ENCODE assay signal across 20 mouse cellular contexts in the genomic region with DNA sequence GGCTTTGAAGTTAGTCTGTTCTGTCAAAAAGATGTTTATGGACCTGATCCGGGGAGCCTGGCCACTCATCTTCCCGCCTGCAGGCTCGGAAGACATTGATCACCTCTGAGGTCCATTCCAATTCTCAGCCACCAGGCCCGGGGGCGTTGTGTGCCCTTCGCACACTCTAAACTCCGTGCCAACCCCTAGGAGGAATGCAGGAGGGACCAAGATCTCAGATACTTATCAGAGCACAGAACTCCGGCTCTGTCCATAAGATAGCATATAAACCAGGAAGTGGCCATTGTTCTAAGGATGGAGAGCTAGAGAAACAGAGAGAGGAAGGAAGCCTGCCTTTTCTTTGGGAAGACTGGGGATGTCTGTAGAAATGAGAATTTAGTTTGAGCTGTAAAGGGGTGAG. TPM values are rescaled to one million over a fixed set of nuclear protein-coding genes. Genes with fewer than 3 reads are reported as not detected.
DNase-seq lines count a peak whose midpoint lies in the region; ATAC-seq and TF ChIP-seq lines count a peak whose summit lies in the region.
"Had no signal": no experiment of that assay in that cellular context is flagged by ENCODE, and none has a peak within 500 bp of the region (broad histone marks: within the 10 kb centered on the region; RNA-seq: fewer than 3 reads in every experiment).

No protein-coding gene starts in this region.

- 58% methylated on average over 8 of the region's 8 CpGs for WGBS in lung, embryonic 16.5 days
- 44% methylated on average over 8 of the region's 8 CpGs for WGBS in lung, postnatal 0 days

- H3K27me3 ChIP-seq in lung, embryonic 16.5 days (ENCODE audit: control insufficient read depth, insufficient read depth, low read depth, low read length), result no peaks in the 10 kb centered on the region; the same call in 1 of the 2 replicates
- H3K27me3 ChIP-seq in lung, postnatal 0 days (replicated peaks; ENCODE audit: insufficient read depth, low read length), result no peaks in the 10 kb centered on the region

- ATAC-seq in lung, embryonic 16.5 days (ENCODE audit: low read depth), result peak; percentile 66
- peak; percentile 68 for ATAC-seq in lung, postnatal 0 days
- ATAC-seq: activated CD4-positive, CD25-positive, alpha-beta regulatory T cell, adult 4 months; CD4-positive, CD25-positive, alpha-beta regulatory T cell, adult 4 months; Patski had no signal

- TF ChIP-seq CTCF in lung, postnatal 0 days (IDR thresholded peaks at IDR 0.05), result peak; percentile 22

- no peaks in the 10 kb centered on the region for H3K9me3 ChIP-seq in lung, embryonic 16.5 days (ENCODE audit: control insufficient read depth, low read length)
- no peaks in the 10 kb centered on the region for H3K9me3 ChIP-seq in lung, postnatal 0 days (ENCODE audit: low read length)

- peak overlapping the region; percentile 87 for H3K27ac ChIP-seq in lung, embryonic 16.5 days (ENCODE audit: low read length)
- H3K27ac ChIP-seq in lung, postnatal 0 days (ENCODE audit: low read length), result no peak overlapping the region

- no peak overlapping the region for H3K4me3 ChIP-seq in lung, embryonic 16.5 days (ENCODE audit: low read length)
- H3K4me3 ChIP-seq in lung, postnatal 0 days (ENCODE audit: low read depth, low read length), result no peak overlapping the region

- no peak for DNase-seq in lung, postnatal 25 days (ENCODE audit: low spot score)
- peak; percentile 27 for DNase-seq in lung, postnatal 0 days (ENCODE audit: low spot score)
- no peak for DNase-seq in lung, postnatal 36 days
- peak; percentile 53 for DNase-seq in lung, postnatal 10 days
- no peak for DNase-seq in lung, adult 18-20 months
- DNase-seq: adrenal gland, adult 2 months; adrenal gland, adult 8-10 months; adrenal gland, postnatal 10 days; adrenal gland, postnatal 14 days; adrenal gland, postnatal 25 days; adrenal gland, postnatal 36 days; B cell, adult 2 months; cerebellum, adult 11 months; cerebellum, adult 11-12 months; cerebellum, adult 18-20 months had no signal

- peaks cover 11% of the 10 kb centered on the region for H3K4me1 ChIP-seq in lung, embryonic 16.5 days (replicated peaks; ENCODE audit: control insufficient read depth, insufficient read depth, low read length)
- peaks cover 3% of the 10 kb centered on the region; the same call in 1 of the 2 replicates for H3K4me1 ChIP-seq in lung, postnatal 0 days (ENCODE audit: insufficient read depth, low read depth, low read length)

- H3K4me2 ChIP-seq in lung, embryonic 16.5 days (ENCODE audit: low read depth, low read length), result no peak overlapping the region
- H3K4me2 ChIP-seq in lung, postnatal 0 days (replicated peaks; ENCODE audit: low read depth, low read length), result no peak overlapping the region

- no peaks in the 10 kb centered on the region for H3K36me3 ChIP-seq in lung, embryonic 16.5 days (ENCODE audit: control insufficient read depth, insufficient read depth, low read length)
- H3K36me3 ChIP-seq in lung, postnatal 0 days (ENCODE audit: insufficient read depth, low read length), result no peaks in the 10 kb centered on the region
- H3K36me3 ChIP-seq: G1E had no signal

- H3K9ac ChIP-seq in lung, embryonic 16.5 days (ENCODE audit: low read length), result no peak overlapping the region
- no peak overlapping the region for H3K9ac ChIP-seq in lung, postnatal 0 days (replicated peaks; ENCODE audit: low read depth)

- TF ChIP-seq EP300 in lung, postnatal 0 days (IDR thresholded peaks at IDR 0.05), result peak; percentile 77

RNA-seq across cellular contexts. Expression of a gene that starts 18.1 kb away (rescaled TPM):
- polyA plus RNA-seq in lung, embryonic 16.5 days (2015; fragmentation: Nextera tagmentation; extraction: Ambion mirVana), result 12.7 and 12.9 TPM in 2 replicates
- polyA plus RNA-seq in lung, postnatal 0 days (2015; fragmentation: Nextera tagmentation; extraction: Ambion mirVana), result 17.8 and 19.9 TPM in 2 replicates
- polyA plus RNA-seq: G1E, Patski had no signal

Comparison
In these comparisons a context has a peak if more than half of its experiments do, and no peak if none do; other contexts are left out.
1. DNase-seq: peak in lung, postnatal 0 days (single experiment) and lung, postnatal 10 days (single experiment); none in lung, postnatal 25 days (single experiment), lung, postnatal 36 days (single experiment) and lung, adult 18-20 months (0 of 2).